Mouse (Mus musculus) layer of hippocampus, adult 2 months (tissue): ENCODE data around the gene Ccdc93. TPM values are rescaled to one million over a fixed set of nuclear protein-coding genes. Genes with fewer than 3 reads are reported as not detected.
A peak's percentile ranks its signal among the peaks of the same experiment; 100 is the strongest.

Source experiments
- DNase-seq, 2 experiments: peaks; one replicate each; pipeline ENCODE4 v3.0.0; 2022; ENCODE audit warnings: low spot score in 2 of 2
- H3K27ac ChIP-seq: fragments of 200-600 bp; 2 replicates; pipeline ENCODE4 v1.8.1; 2022
- H3K4me3 ChIP-seq: fragments of 200-600 bp; 2 replicates; pipeline ENCODE4 v1.8.1; 2022; ENCODE audit warnings: mild to moderate bottlenecking
- CTCF ChIP-seq: fragments of 200-600 bp; conservative IDR thresholded peaks from 2 replicates; pipeline ENCODE4 v1.8.1; 2022; ENCODE audit warnings: antibody characterized with exemption, mild to moderate bottlenecking, moderate library complexity
- total RNA-seq, 2 experiments: library from RNA; stranded (reverse); gene quantifications; 2 replicates each; pipeline ENCODE4 v1.2.3; 2021

Ccdc93 gene
- total RNA-seq, 2 experiments from 2014 or later = 30.1 to 32.4 TPM

- DNase-seq = no peak
- no peak overlapping the region; the same call in 1 of the 2 replicates for H3K27ac ChIP-seq
- H3K4me3 ChIP-seq = peak overlapping the region; percentile 36
- TF ChIP-seq CTCF = no peak
Observed at GRCm38 (mm10) chr1:121398986-121399881, 31.6 kb upstream of the Ccdc93 start.

DNA sequence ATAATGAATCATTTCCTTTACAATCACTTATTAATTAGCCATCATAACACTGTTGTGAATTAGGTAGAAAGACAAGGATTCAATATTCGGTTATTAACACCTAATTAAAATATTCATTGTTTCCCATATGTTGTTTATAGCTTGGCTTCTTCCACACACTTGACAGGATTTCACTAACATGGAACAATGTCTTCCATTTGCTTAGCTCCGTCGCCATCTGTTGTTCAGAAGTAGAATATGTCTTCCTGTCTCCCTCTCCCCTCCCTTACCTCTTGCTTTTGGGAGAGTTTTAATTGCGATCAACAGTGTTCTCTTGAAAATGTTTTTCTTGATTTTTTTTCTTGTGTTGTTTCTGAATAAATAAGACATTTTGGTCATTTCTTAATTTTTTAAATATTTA, 30.6 kb upstream of the Ccdc93 start:
- TF ChIP-seq CTCF = peak; percentile 88
- Histone ChIP-seq H3K27ac (no peak overlapping the region; the same call in 1 of the 2 replicates), H3K4me3 (peak overlapping the region; percentile 36; the same call in 1 of the 2 replicates)
- DNase-seq = peak in 1 of 2 experiments; percentile 58

GRCm38 (mm10) chr1:121419084-121419483, 11.8 kb upstream of the Ccdc93 start:
- Histone ChIP-seq H3K27ac (no peak overlapping the region), H3K4me3 (no peak overlapping the region)
- TF ChIP-seq CTCF = peak; percentile 81
- DNase-seq = no peak

GRCm38 (mm10) chr1:121419569-121420265, 11.1 kb upstream of the Ccdc93 start:
- H3K27ac ChIP-seq = no peak overlapping the region
- no peak for DNase-seq
- no peak overlapping the region for H3K4me3 ChIP-seq
- no peak for TF ChIP-seq CTCF

- DNase-seq = no peak
- TF ChIP-seq CTCF = no peak
Observed at GRCm38 (mm10) chr1:121430183-121430937, 489 bp upstream of the Ccdc93 start.

DNA sequence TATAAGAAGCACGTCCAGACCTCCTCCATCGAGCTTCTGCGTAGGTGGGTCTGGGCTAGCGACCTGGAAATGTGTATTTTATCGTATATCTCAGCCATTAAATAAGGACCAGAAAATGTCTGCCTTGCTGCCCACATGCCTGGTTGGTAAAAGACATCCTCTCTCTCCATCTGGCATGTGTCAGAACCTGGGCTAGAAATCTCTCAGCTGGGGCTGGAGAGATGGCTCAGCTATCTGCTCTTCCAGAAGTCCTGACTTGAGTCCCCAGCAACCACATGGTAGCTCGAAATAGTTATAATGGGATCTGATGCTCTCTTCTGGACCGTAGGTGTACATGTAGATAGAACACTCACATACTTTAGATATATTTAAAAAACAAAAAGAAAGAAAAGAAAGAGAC, 5.1 kb downstream of the Ccdc93 start:
- no peak for TF ChIP-seq CTCF
- DNase-seq = no peak
- no peak overlapping the region for H3K27ac ChIP-seq
- no peak overlapping the region for H3K4me3 ChIP-seq

More at GRCm38 (mm10) chr1:121430183-121430937, 489 bp upstream of the Ccdc93 start:
- H3K4me3 ChIP-seq = peak overlapping the region; percentile 88
- peak overlapping the region; percentile 10; the same call in 1 of the 2 replicates for H3K27ac ChIP-seq

DNA sequence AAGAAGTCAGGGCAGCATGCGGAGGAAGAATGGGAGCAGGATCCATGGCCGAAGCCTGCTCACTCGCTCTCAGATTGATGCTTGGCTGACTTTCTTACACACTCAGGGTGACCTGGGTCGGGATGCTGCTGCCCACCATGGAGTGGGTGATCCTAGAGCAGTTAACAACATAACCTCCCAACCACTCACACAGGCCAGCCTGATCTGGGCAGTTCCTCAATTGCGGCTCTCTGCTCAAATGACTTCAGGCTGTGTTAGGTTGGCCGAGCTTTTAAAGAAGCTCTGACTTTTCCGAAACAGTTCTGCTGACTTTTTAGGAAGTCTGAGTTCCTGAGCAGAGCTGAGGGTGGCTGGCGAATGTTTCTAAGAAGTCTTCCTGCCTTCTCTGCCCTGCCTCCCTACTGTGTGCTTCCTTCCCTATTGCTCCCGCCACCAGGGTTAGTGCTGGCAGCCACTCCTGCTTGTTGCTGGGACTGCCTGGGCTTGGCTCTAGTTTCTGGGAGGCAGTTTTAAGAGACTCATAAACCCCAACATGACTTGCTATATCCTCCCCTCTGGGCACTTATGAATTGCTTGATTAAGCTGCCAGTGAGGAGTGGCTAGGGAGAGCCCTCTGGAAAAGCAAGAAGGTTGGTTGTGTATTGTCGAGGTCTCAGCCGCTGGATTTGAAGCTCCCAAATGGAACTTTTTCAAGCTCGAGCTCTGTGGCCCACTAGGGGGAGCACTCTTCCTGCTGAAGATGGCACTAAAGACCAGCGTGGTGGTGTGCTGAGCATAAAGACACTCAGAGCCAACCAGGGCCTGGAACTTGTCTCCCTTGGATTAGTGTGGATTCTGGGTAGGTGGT, 9.9 kb downstream of the Ccdc93 start:
- H3K27ac ChIP-seq = no peak overlapping the region
- peak; percentile 95 for TF ChIP-seq CTCF
- DNase-seq = peak; percentile 69 to 80
- H3K4me3 ChIP-seq = no peak overlapping the region

- H3K4me3 ChIP-seq = no peak overlapping the region
- no peak overlapping the region for H3K27ac ChIP-seq
- no peak for TF ChIP-seq CTCF
- no peak for DNase-seq
Observed at GRCm38 (mm10) chr1:121444147-121444546, 13.3 kb downstream of the Ccdc93 start.

DNA sequence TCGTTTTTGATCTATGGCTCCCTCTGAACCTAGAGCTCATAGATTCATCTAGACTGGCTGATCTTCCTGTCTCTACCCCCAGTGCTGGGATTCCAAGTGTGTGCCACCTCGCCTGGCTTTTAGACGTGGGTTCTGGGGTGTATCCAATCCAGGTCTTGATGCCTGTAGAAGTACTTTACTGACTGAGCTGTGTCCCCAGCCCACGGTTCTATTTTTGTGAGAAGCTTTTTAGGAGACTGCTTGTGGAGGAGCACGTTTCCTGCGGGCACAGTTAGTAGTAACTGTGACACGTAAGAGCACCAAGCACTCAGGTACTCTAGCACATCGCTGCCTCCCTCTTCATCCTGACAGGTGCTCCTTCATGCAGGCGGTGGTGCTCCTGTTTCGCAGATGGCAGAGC, 16.4 kb downstream of the Ccdc93 start:
- H3K27ac ChIP-seq = no peak overlapping the region
- DNase-seq = no peak
- no peak for TF ChIP-seq CTCF
- H3K4me3 ChIP-seq = no peak overlapping the region

DNA sequence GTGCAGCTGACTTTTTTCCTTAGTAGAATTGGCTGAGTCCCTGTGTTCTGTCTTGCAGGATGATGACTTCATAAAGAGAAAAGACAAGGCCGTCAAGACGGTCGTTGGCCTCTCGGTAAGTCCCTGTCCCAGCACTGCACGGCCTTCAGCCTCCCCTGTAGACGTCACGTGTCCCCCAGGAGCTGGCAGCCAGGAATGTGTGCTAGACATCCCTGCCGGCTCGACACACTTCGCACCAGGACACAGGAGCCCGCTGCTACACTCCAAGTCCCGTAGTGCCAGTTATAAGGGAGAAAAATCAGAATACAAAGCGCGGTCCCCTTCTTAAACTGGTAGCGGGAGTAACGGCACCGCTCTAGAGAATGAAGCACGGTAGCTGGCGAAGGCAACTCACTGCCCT, 17.3 kb downstream of the Ccdc93 start:
- no peak for TF ChIP-seq CTCF
- Histone ChIP-seq H3K4me3 (no peak overlapping the region), H3K27ac (no peak overlapping the region)
- no peak for DNase-seq

GRCm38 (mm10) chr1:121451009-121451408, 20.2 kb downstream of the Ccdc93 start:
- DNase-seq = no peak
- Histone ChIP-seq H3K27ac (no peak overlapping the region), H3K4me3 (no peak overlapping the region)
- TF ChIP-seq CTCF = no peak

- no peak for DNase-seq
- H3K27ac ChIP-seq = no peak overlapping the region
- H3K4me3 ChIP-seq = no peak overlapping the region
- no peak for TF ChIP-seq CTCF
Observed at GRCm38 (mm10) chr1:121452498-121452897, 21.6 kb downstream of the Ccdc93 start.
